In genomic region chr16:24819127-24819526, GRCm38 (mm10) we compare ENCODE assay signal across 8 mouse cellular contexts.
DNase-seq lines count a peak whose midpoint lies in the region; ATAC-seq and TF ChIP-seq lines count a peak whose summit lies in the region.

No protein-coding gene starts in this region.

- H3K9ac ChIP-seq in intestine, postnatal 0 days (ENCODE audit: low read depth, low read length), result no peak overlapping the region
- H3K9ac ChIP-seq in intestine, embryonic 15.5 days, result no peak overlapping the region
- no peak overlapping the region for H3K9ac ChIP-seq in kidney, embryonic 14.5 days (ENCODE audit: low read depth, low read length)

- H3K27me3 ChIP-seq in intestine, postnatal 0 days (replicated peaks; ENCODE audit: control insufficient read depth, insufficient read depth, low read length), result no peaks in the 10 kb centered on the region
- no peaks in the 10 kb centered on the region for H3K27me3 ChIP-seq in intestine, embryonic 15.5 days (replicated peaks)
- H3K27me3 ChIP-seq in kidney, embryonic 14.5 days (ENCODE audit: control insufficient read depth, insufficient read depth, low read length), result no peaks in the 10 kb centered on the region

- H3K4me3 ChIP-seq in intestine, postnatal 0 days (ENCODE audit: low read depth, low read length), result no peak overlapping the region
- H3K4me3 ChIP-seq in intestine, embryonic 15.5 days (replicated peaks), result no peak overlapping the region
- no peak overlapping the region for H3K4me3 ChIP-seq in kidney, embryonic 14.5 days (ENCODE audit: low read length)

- no peak overlapping the region for H3K4me2 ChIP-seq in intestine, postnatal 0 days (replicated peaks; ENCODE audit: low read depth)
- no peak overlapping the region for H3K4me2 ChIP-seq in intestine, embryonic 15.5 days (replicated peaks)
- no peak overlapping the region for H3K4me2 ChIP-seq in kidney, embryonic 14.5 days (replicated peaks; ENCODE audit: low read depth, low read length)

- TF ChIP-seq CTCF in intestine, postnatal 0 days (IDR thresholded peaks at IDR 0.05; ENCODE audit: low read depth), result peak; percentile 49

- no peaks in the 10 kb centered on the region for H3K36me3 ChIP-seq in intestine, postnatal 0 days (ENCODE audit: control insufficient read depth, insufficient read depth)
- no peaks in the 10 kb centered on the region for H3K36me3 ChIP-seq in intestine, embryonic 15.5 days
- H3K36me3 ChIP-seq in kidney, embryonic 14.5 days (ENCODE audit: control insufficient read depth, insufficient read depth, low read length), result no peaks in the 10 kb centered on the region

- ATAC-seq in intestine, postnatal 0 days, result no peak
- no peak for ATAC-seq in intestine, embryonic 15.5 days
- ATAC-seq in kidney, embryonic 14.5 days (ENCODE audit: low FRiP score, low TSS enrichment), result no peak

- peak; percentile 46 to 49 for DNase-seq in B cell, adult 2 months
- peak; percentile 41 for DNase-seq in brain, adult 2 months (ENCODE audit: low read depth, low spot score)
- peak; percentile 36 for DNase-seq in lung, postnatal 10 days
- DNase-seq in layer of hippocampus, adult 9-11 months, result no peak
- DNase-seq in spleen, postnatal 36 days (ENCODE audit: low spot score in 2 of 2), result no peak

- H3K27ac ChIP-seq in intestine, postnatal 0 days (ENCODE audit: low read depth, low read length), result no peak overlapping the region
- H3K27ac ChIP-seq in intestine, embryonic 15.5 days, result no peak overlapping the region
- no peak overlapping the region for H3K27ac ChIP-seq in kidney, embryonic 14.5 days (ENCODE audit: low read depth, low read length)

- no peaks in the 10 kb centered on the region for H3K9me3 ChIP-seq in intestine, postnatal 0 days (ENCODE audit: control insufficient read depth)
- no peaks in the 10 kb centered on the region for H3K9me3 ChIP-seq in intestine, embryonic 15.5 days
- no peaks in the 10 kb centered on the region for H3K9me3 ChIP-seq in kidney, embryonic 14.5 days (ENCODE audit: control insufficient read depth, low read length)

- no peaks in the 10 kb centered on the region for H3K4me1 ChIP-seq in intestine, postnatal 0 days (replicated peaks; ENCODE audit: control insufficient read depth, insufficient read depth, low read length)
- H3K4me1 ChIP-seq in intestine, embryonic 15.5 days (replicated peaks), result no peaks in the 10 kb centered on the region
- no peaks in the 10 kb centered on the region for H3K4me1 ChIP-seq in kidney, embryonic 14.5 days (ENCODE audit: control insufficient read depth, insufficient read depth, low read length)

- WGBS in intestine, postnatal 0 days, result 77% methylated on average over 4 of the region's 4 CpGs
- 74% methylated on average over 4 of the region's 4 CpGs for WGBS in intestine, embryonic 15.5 days
- WGBS in kidney, embryonic 14.5 days, result 77% methylated on average over 4 of the region's 4 CpGs

Comparison
In these comparisons a context has a peak if more than half of its experiments do, and no peak if none do; other contexts are left out.
1. DNase-seq: peak in B cell, adult 2 months (2 of 2), brain, adult 2 months (single experiment) and lung, postnatal 10 days (single experiment); none in layer of hippocampus, adult 9-11 months (single experiment) and spleen, postnatal 36 days (0 of 2).